Mouse (Mus musculus) MN1 (cell line): ENCODE measurements around the gene Kctd7.

ENCODE experiments used
- DNase-seq: peaks from one replicate; pipeline ENCODE4 v3.0.0-alpha.2; 2016; ENCODE audit warnings: low spot score

Gene Kctd7

GRCm38 (mm10) chr5:130143977-130144333 is 706 bp upstream of the Kctd7 start:
- peak; percentile 96 for DNase-seq

GRCm38 (mm10) chr5:130145961-130146360 is 1.3 kb downstream of the Kctd7 start:
- no peak for DNase-seq

GRCm38 (mm10) chr5:130149726-130150310 is 5.2 kb downstream of the Kctd7 start:
- DNase-seq: no peak

GRCm38 (mm10) chr5:130154286-130154685 is 9.6 kb downstream of the Kctd7 start:
- DNase-seq: no peak

GRCm38 (mm10) chr5:130158545-130158944 is 13.9 kb downstream of the Kctd7 start:
- no peak for DNase-seq

DNA sequence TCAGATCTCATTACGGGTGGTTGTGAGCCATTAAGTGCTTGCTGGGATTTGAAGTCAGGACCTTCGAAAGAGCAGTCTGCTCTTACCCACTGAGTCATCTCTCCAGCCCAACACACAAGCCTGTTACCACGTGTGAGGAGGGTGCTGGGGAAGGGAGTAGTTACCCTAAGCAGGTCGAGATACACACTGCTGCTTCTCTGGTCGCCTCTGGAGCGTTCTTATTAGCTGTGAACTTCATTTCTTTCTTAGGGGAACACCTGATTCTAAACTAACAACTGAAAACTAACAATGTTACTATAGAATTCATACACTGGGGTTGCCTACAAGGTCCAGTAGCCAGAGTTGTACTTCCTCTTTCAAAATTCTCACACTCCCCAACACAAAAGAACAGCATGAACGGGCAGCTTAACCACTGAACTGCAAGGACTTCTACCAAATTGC is 15.1 kb downstream of the Kctd7 start:
- DNase-seq: no peak

- peak; percentile 82 for DNase-seq
These were observed 19.0 kb downstream of the Kctd7 start for GRCm38 (mm10) chr5:130163670-130164069.

DNA sequence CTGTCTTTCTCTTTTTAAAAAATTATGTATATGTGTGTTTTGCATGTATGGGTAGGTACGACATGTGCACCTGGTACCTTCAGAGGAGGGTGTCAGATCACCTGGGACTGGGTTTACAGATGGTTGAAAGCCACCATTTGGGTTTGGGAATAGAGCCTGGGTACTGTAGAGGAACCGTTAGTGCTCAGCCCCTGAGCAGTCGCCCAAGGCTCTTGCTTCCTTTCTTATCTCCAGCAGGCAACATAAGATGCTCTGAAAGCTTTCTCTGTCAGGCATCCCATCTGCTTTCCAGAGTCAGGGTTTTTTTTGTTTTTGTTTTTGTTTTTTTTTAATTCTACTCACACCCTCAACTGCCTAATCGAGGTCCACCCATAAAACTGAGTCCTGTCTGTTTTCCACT is 20.6 kb downstream of the Kctd7 start:
- no peak for DNase-seq

DNA sequence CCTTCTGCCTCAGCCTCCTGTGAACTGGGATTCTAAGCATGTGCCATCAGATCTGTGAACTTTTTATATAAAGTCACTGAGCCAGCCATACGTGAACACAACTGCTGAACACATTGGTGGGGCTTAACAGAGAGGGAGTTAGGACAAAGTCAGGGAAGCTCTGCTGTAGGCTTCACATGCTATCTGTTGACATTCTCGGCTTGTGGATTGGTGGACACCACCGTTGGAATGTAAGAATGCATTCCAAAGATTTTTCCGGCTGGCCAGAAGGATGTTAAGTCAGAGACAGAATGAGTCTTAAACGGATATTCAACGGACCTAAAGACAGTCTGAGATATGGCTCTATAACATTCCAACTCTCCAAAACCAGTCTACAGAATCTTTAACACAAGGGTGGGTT is 24.4 kb downstream of the Kctd7 start:
- DNase-seq: no peak

DNA sequence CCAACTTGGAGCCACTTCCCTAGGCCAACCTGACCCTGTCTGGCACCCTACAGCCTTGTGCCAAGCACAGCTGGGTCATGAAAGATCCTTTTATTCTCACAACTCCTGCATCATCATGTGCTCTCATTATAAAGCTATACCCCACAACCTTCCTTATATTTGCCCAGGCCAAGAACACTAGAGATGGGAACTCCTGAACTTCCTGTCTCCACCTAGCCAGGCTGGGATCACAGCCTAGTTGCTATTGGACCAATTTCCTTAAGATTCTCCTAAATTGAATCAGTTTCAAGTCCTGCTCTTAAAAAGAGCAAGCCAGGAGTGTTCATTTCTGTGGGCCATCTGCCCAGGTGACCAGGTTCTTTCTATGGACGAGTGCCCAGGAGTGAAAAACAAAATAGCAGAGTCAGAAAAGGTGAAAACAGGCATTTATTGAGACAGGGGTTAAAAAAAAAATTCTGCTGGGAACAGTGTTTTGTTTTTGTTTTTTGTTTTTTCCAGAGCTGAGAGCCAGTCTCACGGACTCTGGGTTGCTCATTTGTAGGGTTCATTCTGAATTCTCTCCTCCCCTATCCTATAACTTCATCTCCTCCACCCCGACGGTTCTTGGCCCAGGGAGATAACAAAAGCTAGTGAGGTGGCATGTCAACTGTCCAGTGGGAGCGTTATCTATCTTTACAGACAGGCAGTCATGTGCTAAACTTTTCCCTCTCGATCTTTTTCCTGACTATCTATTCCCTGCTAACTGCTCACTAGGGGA is 26.2 kb downstream of the Kctd7 start:
- DNase-seq: peak; percentile 34

DNA sequence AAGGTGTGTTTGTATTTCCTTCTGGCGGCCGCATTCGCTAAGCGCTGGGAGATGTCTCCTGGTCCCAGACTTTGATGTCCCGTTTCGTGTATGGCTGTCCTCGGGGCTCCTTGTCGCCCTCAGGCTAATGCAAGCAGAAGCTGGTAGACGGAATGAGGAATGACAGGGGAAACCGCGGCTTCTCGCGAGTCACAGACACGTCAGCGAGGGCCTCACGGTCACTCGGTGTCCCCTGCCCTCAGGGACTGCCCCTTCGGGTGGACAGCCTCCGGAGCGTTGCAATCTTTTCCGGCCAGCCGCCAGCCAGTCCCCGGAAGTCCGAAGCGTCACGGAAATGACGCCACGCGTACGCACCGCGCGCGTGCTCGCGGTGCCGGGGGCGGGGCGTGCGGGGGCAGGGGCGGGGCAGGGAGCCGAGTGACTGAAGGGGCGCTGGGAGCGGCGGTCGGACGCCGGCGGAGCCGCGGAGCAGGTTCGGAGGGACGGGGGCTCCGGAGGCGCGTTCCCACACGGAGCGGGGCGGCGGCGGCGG is 26.8 kb downstream of the Kctd7 start, which contains the start of gene Rabgef1:
Gene Rabgef1 (plus strand): TSS at position 376 of the 532 bp plus-strand sequence.
- DNase-seq: peak; percentile 97

DNA sequence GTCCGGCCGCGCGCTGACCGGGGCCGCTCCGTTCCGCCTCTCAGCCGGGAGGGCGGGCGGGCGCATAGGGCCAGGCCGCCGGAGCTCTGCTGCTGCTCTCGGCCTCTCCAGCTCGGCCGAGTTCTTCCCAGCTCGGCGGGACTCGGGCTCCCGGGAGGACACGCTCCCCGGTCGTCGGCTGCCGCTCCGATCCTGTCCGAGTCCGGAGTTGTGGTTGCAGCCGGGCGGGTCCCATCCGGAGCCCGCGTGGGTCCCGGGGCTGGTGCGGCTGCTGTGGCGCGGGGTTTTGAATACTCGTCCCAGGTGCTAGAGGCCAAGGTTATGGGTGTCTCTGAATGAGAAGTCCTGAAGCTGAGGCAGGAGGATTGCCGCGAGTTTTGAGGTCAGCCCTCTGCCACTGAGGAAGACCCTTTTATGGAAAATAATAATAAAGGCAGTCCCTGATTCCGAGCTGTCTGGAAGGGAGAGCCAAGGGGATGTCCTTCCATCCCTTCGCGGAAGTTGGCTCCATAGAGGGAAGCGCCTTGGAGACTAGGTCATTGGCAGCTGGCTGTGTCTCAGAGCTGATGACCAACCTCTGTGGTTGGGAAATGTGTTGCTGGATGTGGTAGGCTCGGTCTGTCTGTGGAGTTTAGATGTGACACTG is 27.4 kb downstream of the Kctd7 start:
- peak; percentile 73 for DNase-seq

DNA sequence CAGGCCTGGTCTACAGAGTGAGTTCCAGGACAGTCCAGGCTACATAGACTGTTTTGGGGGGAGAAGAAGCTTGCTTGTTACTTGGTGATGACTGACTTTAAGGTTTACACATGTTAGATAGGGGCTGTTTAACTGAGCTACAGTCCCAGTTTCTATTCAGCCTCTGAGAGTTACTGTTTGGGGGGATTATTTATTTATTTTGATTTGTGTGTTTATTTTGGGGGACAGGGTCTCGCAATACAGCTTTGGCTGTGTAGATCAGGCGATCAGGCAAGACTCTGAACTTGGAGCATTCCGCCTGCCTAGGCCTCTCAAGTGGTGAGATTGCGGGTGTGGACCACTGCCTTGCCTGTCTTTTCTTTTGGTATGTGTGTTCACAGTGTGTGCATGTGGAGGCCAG is 28.4 kb downstream of the Kctd7 start:
- no peak for DNase-seq

GRCm38 (mm10) chr5:130177871-130178270 is 33.2 kb downstream of the Kctd7 start:
- no peak for DNase-seq

DNA sequence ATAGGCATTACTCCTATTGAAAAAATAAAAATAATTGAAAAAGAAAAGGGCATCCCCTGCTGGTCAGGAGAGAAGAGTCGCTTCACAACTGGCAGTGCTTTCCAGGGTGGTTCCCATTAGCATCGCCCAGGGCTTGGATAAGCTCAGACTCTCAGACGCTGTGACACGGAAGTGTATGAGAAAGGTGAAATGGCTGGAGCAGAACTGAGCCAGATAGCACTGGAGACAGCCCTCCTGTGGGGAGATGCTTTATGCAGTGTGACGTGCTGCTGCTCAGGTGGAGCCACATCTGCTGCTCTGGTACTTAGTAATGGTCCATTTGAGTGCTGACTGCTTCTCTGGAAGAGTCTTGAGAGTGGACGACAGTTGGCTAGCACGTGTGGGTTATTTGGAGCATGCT is 35.7 kb downstream of the Kctd7 start:
- DNase-seq: no peak

DNA sequence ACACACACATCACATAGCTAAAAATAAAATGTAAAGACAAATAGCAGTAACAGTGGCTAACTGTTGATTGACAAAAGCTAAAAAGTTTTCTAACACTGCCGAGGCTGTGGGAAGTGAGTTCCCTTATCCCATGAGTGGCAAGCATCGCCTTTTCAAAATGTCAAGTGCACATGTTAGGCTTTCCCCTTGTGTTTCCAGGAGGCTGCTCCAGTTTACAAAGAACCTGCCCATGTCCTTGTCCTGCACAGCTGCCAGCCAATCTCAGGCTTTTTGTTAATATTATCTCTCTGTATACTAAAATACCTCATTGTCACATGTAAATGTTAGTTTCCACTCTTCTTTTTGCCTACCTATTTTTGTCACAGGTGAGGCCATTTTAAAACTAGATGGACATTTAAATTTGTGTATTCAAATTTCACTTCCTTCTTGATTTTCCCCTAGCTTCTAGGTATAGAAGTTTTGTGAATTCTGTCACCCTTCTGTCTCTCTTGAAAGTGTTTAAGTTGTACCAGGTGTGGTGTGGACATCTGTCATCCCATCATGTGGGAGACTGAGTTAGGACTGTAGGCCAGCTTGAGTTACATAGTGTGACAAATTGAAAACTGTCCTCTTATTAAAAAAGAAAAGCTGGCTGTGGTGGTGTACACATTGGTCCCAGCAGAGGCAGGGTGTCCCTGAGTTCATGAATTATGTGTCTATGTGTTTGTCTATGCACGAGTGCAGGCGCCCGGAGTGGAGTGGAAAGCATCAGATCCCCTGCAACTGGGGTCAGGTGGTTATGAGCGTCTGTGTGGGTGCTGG is 37.3 kb downstream of the Kctd7 start:
- no peak for DNase-seq

DNA sequence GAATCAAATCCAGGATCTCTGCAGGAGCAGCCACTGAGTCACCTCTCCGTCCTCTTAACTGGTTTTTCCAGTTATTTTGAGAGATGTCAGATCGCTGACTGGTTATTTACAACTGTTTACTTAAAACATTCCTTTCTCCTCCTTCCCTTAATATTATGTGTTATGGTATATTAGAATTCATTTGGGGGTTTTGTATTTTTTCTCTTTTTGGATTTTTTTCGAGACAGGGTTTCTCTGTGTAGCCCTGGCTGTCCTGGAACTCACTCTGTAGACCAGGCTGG is 37.8 kb downstream of the Kctd7 start:
- DNase-seq: no peak

DNA sequence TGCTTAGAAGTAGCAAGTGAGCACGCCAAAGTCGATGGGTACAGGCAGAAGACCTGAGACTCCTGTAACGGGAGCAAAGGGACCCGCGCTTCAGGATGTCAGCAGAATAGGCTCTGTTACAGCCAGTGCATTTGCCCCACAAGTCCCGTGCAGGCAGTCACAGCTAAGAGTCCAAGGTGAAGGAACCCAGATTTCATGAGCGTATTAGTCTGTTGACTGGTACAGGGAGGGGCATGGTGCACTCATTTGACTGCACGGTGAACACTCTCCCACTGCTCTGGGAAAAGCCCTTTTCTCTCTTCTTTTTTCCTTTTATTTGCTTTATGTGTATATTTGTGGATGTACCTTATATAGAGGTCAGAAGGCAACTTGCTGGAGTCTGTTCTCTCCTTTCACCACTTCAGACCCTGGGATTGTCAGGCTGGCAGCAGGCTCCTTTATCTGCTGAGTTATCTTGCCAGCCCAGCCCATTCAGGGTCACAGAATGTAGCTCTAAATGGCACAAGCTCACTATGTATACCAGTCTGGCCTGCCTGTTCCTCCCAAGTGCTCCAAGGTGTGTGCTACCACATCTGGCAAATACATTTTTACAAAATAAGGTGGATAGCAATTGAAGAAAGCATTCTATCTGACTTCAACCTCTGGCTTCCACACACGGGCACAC is 39.7 kb downstream of the Kctd7 start:
- no peak for DNase-seq

DNA sequence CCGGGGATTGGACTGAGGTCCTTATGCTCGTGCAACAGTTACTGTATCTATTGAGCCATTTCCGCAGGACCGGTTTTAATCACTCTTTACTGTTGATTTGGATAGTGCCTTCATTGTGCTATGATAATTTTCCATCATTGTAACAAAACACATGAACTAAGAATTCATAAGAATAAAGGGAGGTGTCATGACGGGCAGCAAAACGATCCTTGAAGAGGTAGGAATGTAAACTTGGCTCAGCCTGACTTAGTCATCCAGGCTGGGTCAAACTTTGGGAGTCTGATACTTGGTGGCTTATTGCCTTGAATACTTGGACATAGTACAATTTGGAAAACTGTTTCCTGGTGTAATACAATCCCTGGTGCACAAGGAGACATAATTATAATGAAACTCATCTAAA is 40.7 kb downstream of the Kctd7 start:
- DNase-seq: no peak

GRCm38 (mm10) chr5:130187383-130187782 is 42.7 kb downstream of the Kctd7 start:
- DNase-seq: peak; percentile 45

- no peak for DNase-seq
These were observed 46.2 kb downstream of the Kctd7 start for GRCm38 (mm10) chr5:130190909-130191308.

- DNase-seq: no peak
These were observed 47.2 kb downstream of the Kctd7 start for GRCm38 (mm10) chr5:130191865-130192264.
